26 mouse cellular contexts compared by ENCODE assay signal in the genomic region with DNA sequence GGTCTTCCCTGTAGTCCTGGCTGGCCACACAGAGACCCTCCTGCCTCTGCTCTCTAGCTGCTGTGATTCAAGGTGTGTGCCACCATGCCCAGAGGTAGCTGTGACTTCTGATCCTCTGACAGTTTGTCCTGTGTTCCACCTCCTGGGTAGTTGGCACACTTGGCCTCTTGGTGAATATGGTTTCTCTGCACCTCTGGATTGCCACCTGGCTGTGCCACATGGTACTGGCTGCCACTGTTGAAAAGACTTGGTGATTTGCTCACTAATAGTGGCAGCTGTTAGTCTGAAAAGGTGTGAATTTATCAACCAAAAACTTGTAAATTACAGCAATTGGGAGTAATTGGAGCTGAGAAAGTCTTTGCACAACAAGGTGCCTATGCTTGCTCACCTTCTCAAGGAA. TPM values are rescaled to one million over a fixed set of nuclear protein-coding genes. Genes with fewer than 3 reads are reported as not detected.
DNase-seq lines count a peak whose midpoint lies in the region; ATAC-seq and TF ChIP-seq lines count a peak whose summit lies in the region.
"Had no signal": no experiment of that assay in that cellular context is flagged by ENCODE, and none has a peak within 500 bp of the region (broad histone marks: within the 10 kb centered on the region; RNA-seq: fewer than 3 reads in every experiment).

No protein-coding gene starts in this region.

- no peak overlapping the region for H3K4me3 ChIP-seq in forebrain, postnatal 0 days (ENCODE audit: low read depth, low read length)
- H3K4me3 ChIP-seq in forebrain, embryonic 16.5 days (replicated peaks; ENCODE audit: low read length) = no peak overlapping the region
- no peak overlapping the region for H3K4me3 ChIP-seq in layer of hippocampus, adult 2 months
- H3K4me3 ChIP-seq in midbrain, postnatal 0 days (ENCODE audit: low read depth, low read length) = no peak overlapping the region
- no peak overlapping the region for H3K4me3 ChIP-seq in midbrain, embryonic 13.5 days (replicated peaks)
- H3K4me3 ChIP-seq: embryonic facial prominence, embryonic 15.5 days; forebrain, embryonic 10.5 days; heart, embryonic 12.5 days; limb, embryonic 12.5 days; megakaryocyte, embryonic 14.5 days; neural tube, embryonic 12.5 days had no signal

- no peak for DNase-seq in forebrain, postnatal 0 days
- no peak for DNase-seq in layer of hippocampus, adult 2 months (ENCODE audit: low spot score in 2 of 2)
- DNase-seq in layer of hippocampus, postnatal 10 days (ENCODE audit: low spot score in 2 of 2) = no peak
- no peak for DNase-seq in midbrain, postnatal 0 days (ENCODE audit: low spot score)
- DNase-seq in naive thymus-derived CD4-positive, alpha-beta T cell, adult 2 months (ENCODE audit: low read depth) = peak; percentile 43
- DNase-seq in spleen, adult 18-20 months = no peak
- DNase-seq: adrenal gland, postnatal 14 days; cerebellum, adult 8-10 months; embryo, embryonic 11 days; kidney, postnatal 10 days had no signal

- H3K4me1 ChIP-seq in forebrain, postnatal 0 days (ENCODE audit: insufficient read depth) = no peaks in the 10 kb centered on the region
- H3K4me1 ChIP-seq in forebrain, embryonic 16.5 days (replicated peaks; ENCODE audit: control insufficient read depth, insufficient read depth, low read length) = peaks cover 13% of the 10 kb centered on the region
- no peaks in the 10 kb centered on the region for H3K4me1 ChIP-seq in midbrain, postnatal 0 days (ENCODE audit: insufficient read depth, low read length)
- no peaks in the 10 kb centered on the region for H3K4me1 ChIP-seq in midbrain, embryonic 13.5 days (replicated peaks)
- H3K4me1 ChIP-seq: embryonic facial prominence, embryonic 15.5 days; forebrain, embryonic 10.5 days; heart, embryonic 12.5 days; limb, embryonic 12.5 days; neural tube, embryonic 12.5 days had no signal

- no peak for ATAC-seq in forebrain, postnatal 0 days
- no peak for ATAC-seq in forebrain, embryonic 16.5 days
- ATAC-seq in midbrain, postnatal 0 days (ENCODE audit: low FRiP score) = no peak
- ATAC-seq in midbrain, embryonic 13.5 days = no peak
- ATAC-seq: activated CD4-positive, CD25-positive, alpha-beta regulatory T cell, adult 4 months; midbrain, embryonic 16.5 days; Patski had no signal

- no peak overlapping the region for H3K27ac ChIP-seq in forebrain, postnatal 0 days (ENCODE audit: low read depth, low read length)
- no peak overlapping the region for H3K27ac ChIP-seq in forebrain, embryonic 16.5 days (ENCODE audit: low read length)
- no peak overlapping the region for H3K27ac ChIP-seq in layer of hippocampus, adult 2 months
- H3K27ac ChIP-seq in midbrain, postnatal 0 days (ENCODE audit: low read depth, low read length) = no peak overlapping the region
- no peak overlapping the region for H3K27ac ChIP-seq in midbrain, embryonic 13.5 days
- H3K27ac ChIP-seq: embryonic facial prominence, embryonic 15.5 days; forebrain, embryonic 10.5 days; limb, embryonic 12.5 days; neural tube, embryonic 12.5 days had no signal

- no peaks in the 10 kb centered on the region for H3K9me3 ChIP-seq in forebrain, postnatal 0 days (ENCODE audit: low read length)
- H3K9me3 ChIP-seq in forebrain, embryonic 16.5 days (ENCODE audit: control insufficient read depth, low read length) = no peaks in the 10 kb centered on the region
- no peaks in the 10 kb centered on the region for H3K9me3 ChIP-seq in midbrain, postnatal 0 days (ENCODE audit: low read length)
- no peaks in the 10 kb centered on the region for H3K9me3 ChIP-seq in midbrain, embryonic 13.5 days
- H3K9me3 ChIP-seq: embryonic facial prominence, embryonic 15.5 days; forebrain, embryonic 10.5 days; heart, embryonic 12.5 days; limb, embryonic 12.5 days; megakaryocyte, embryonic 14.5 days; neural tube, embryonic 12.5 days had no signal

- H3K36me3 ChIP-seq in forebrain, postnatal 0 days (ENCODE audit: insufficient read depth) = peaks cover 56% of the 10 kb centered on the region
- H3K36me3 ChIP-seq in forebrain, embryonic 16.5 days (ENCODE audit: control insufficient read depth, insufficient read depth) = peaks cover 17% of the 10 kb centered on the region
- H3K36me3 ChIP-seq in midbrain, postnatal 0 days (ENCODE audit: insufficient read depth, low read length) = peaks cover 52% of the 10 kb centered on the region
- H3K36me3 ChIP-seq in midbrain, embryonic 13.5 days = peaks cover 84% of the 10 kb centered on the region

- no peak overlapping the region for H3K9ac ChIP-seq in forebrain, postnatal 0 days
- H3K9ac ChIP-seq in forebrain, embryonic 16.5 days (replicated peaks; ENCODE audit: low read depth, low read length) = no peak overlapping the region
- H3K9ac ChIP-seq in midbrain, postnatal 0 days (replicated peaks; ENCODE audit: low read length, poor library complexity, severe bottlenecking) = no peak overlapping the region
- no peak overlapping the region for H3K9ac ChIP-seq in midbrain, embryonic 13.5 days (replicated peaks)
- H3K9ac ChIP-seq: embryonic facial prominence, embryonic 15.5 days; heart, embryonic 12.5 days; limb, embryonic 12.5 days; neural tube, embryonic 12.5 days had no signal

- TF ChIP-seq CTCF in forebrain, postnatal 0 days (IDR thresholded peaks at IDR 0.05; ENCODE audit: low read depth) = peak; percentile 33; the same call in 1 of the 2 replicates
- TF ChIP-seq CTCF in layer of hippocampus, adult 2 months (conservative IDR thresholded peaks at IDR 0.05) = peak; percentile 40
- peak; percentile 55 for TF ChIP-seq CTCF in midbrain, postnatal 0 days (IDR thresholded peaks at IDR 0.05)

- H3K27me3 ChIP-seq in forebrain, postnatal 0 days (ENCODE audit: insufficient read depth, low read length) = no peaks in the 10 kb centered on the region
- H3K27me3 ChIP-seq in forebrain, embryonic 16.5 days (replicated peaks; ENCODE audit: control insufficient read depth, insufficient read depth, low read length) = no peaks in the 10 kb centered on the region
- H3K27me3 ChIP-seq in midbrain, postnatal 0 days (ENCODE audit: insufficient read depth, low read length) = no peaks in the 10 kb centered on the region
- H3K27me3 ChIP-seq in midbrain, embryonic 13.5 days = no peaks in the 10 kb centered on the region
- H3K27me3 ChIP-seq: embryonic facial prominence, embryonic 15.5 days; heart, embryonic 12.5 days; limb, embryonic 12.5 days; megakaryocyte, embryonic 14.5 days; neural tube, embryonic 12.5 days; Patski had no signal

- H3K4me2 ChIP-seq in forebrain, postnatal 0 days (ENCODE audit: low read depth) = no peak overlapping the region
- no peak overlapping the region for H3K4me2 ChIP-seq in forebrain, embryonic 16.5 days (ENCODE audit: low read length)
- no peak overlapping the region for H3K4me2 ChIP-seq in midbrain, postnatal 0 days (ENCODE audit: low read depth, low read length, poor library complexity, severe bottlenecking)
- no peak overlapping the region for H3K4me2 ChIP-seq in midbrain, embryonic 13.5 days (replicated peaks)
- H3K4me2 ChIP-seq: embryonic facial prominence, embryonic 15.5 days; heart, embryonic 12.5 days; limb, embryonic 12.5 days; neural tube, embryonic 12.5 days had no signal

RNA-seq across cellular contexts. Expression of a gene that starts 23.7 kb away (rescaled TPM):
- total RNA-seq in forebrain, postnatal 0 days (2014; rRNA removed) = 22.3 and 22.9 TPM in 2 replicates
- polyA plus RNA-seq in forebrain, postnatal 0 days (2015; fragmentation: Nextera tagmentation; extraction: Ambion mirVana) = 9.0 and 10.0 TPM in 2 replicates
- 17.3 and 17.6 TPM in 2 replicates for polyA plus RNA-seq in forebrain, embryonic 16.5 days (2015; fragmentation: Nextera tagmentation; extraction: Ambion mirVana)
- 1 to 10 TPM; 8.7 to 9.4 TPM for total RNA-seq in layer of hippocampus, adult 2 months (2021)
- 1 to 10 TPM; 9.1 TPM for total RNA-seq in layer of hippocampus, postnatal 10 days (2021)
- 18.2 and 18.5 TPM in 2 replicates for total RNA-seq in midbrain, postnatal 0 days (2014; rRNA removed)
- 8.3 and 10.3 TPM in 2 replicates for polyA plus RNA-seq in midbrain, postnatal 0 days (2015; fragmentation: Nextera tagmentation; extraction: Ambion mirVana)
- polyA plus RNA-seq in midbrain, embryonic 13.5 days (2015; fragmentation: Nextera tagmentation; extraction: Ambion mirVana) = 14.1 and 16.9 TPM in 2 replicates

RNA-seq across cellular contexts. Expression of a gene that starts 23.7 kb away (rescaled TPM):
- total RNA-seq in forebrain, postnatal 0 days (2014; rRNA removed) = 59.4 and 86.0 TPM in 2 replicates
- 11.1 and 15.8 TPM in 2 replicates for polyA plus RNA-seq in forebrain, postnatal 0 days (2015; fragmentation: Nextera tagmentation; extraction: Ambion mirVana)
- polyA plus RNA-seq in forebrain, embryonic 16.5 days (2015; fragmentation: Nextera tagmentation; extraction: Ambion mirVana) = 21.2 and 24.7 TPM in 2 replicates
- total RNA-seq in layer of hippocampus, adult 2 months (2021) = 10 to 100 TPM; 31.1 to 34.0 TPM
- total RNA-seq in layer of hippocampus, postnatal 10 days (2021) = 10 to 100 TPM; 40.3 to 46.9 TPM
- total RNA-seq in midbrain, postnatal 0 days (2014; rRNA removed) = 66.3 and 84.2 TPM in 2 replicates
- polyA plus RNA-seq in midbrain, postnatal 0 days (2015; fragmentation: Nextera tagmentation; extraction: Ambion mirVana) = 13.7 and 15.0 TPM in 2 replicates
- 21.3 and 22.0 TPM in 2 replicates for polyA plus RNA-seq in midbrain, embryonic 13.5 days (2015; fragmentation: Nextera tagmentation; extraction: Ambion mirVana)

RNA-seq across cellular contexts. Expression of a gene that starts 52.6 kb away (rescaled TPM):
- 0.38 and 0.57 TPM in 2 replicates for total RNA-seq in forebrain, postnatal 0 days (2014; rRNA removed)
- 0.16 and 1.0 TPM in 2 replicates for polyA plus RNA-seq in forebrain, postnatal 0 days (2015; fragmentation: Nextera tagmentation; extraction: Ambion mirVana)
- polyA plus RNA-seq in forebrain, embryonic 16.5 days (2015; fragmentation: Nextera tagmentation; extraction: Ambion mirVana) = 0.83 and 0.89 TPM in 2 replicates
- total RNA-seq in layer of hippocampus, adult 2 months (2021) = not detected
- under 1 TPM; 0.20 to 0.23 TPM for total RNA-seq in layer of hippocampus, postnatal 10 days (2021)
- 36.8 and 49.0 TPM in 2 replicates for total RNA-seq in midbrain, postnatal 0 days (2014; rRNA removed)
- 36.8 and 36.9 TPM in 2 replicates for polyA plus RNA-seq in midbrain, postnatal 0 days (2015; fragmentation: Nextera tagmentation; extraction: Ambion mirVana)
- 29.8 and 41.8 TPM in 2 replicates for polyA plus RNA-seq in midbrain, embryonic 13.5 days (2015; fragmentation: Nextera tagmentation; extraction: Ambion mirVana)
- total RNA-seq: adrenal gland, postnatal 14 days; hematopoietic stem cell, adult 5-6 weeks; layer of hippocampus, adult 8-10 months had no signal
- polyA plus RNA-seq: activated CD4-positive, CD25-positive, alpha-beta regulatory T cell, adult 4 months; embryonic facial prominence, embryonic 15.5 days; heart, embryonic 12.5 days; inflammation-experienced regulatory T-cells, adult 6 months; limb, embryonic 12.5 days; lung, embryonic 16.5 days; stomach, embryonic 16.5 days had no signal

Comparison
In these comparisons a context has a peak if more than half of its experiments do, and no peak if none do; other contexts are left out.
1. RNA of a gene that starts 52.6 kb away (total RNA-seq): 36.8 to 49.0 TPM in midbrain, postnatal 0 days; 0.38 to 0.57 TPM in forebrain, postnatal 0 days, 0.20 to 0.23 TPM in layer of hippocampus, postnatal 10 days and not detected in layer of hippocampus, adult 2 months; every median in the first group is over 10 times any median in the second.
2. Peak in every context shown above with its lines, with median percentiles within 50 percentile points of each other: CTCF ChIP-seq.